ENCODE assay signal across 18 mouse cellular contexts in the genomic region with DNA sequence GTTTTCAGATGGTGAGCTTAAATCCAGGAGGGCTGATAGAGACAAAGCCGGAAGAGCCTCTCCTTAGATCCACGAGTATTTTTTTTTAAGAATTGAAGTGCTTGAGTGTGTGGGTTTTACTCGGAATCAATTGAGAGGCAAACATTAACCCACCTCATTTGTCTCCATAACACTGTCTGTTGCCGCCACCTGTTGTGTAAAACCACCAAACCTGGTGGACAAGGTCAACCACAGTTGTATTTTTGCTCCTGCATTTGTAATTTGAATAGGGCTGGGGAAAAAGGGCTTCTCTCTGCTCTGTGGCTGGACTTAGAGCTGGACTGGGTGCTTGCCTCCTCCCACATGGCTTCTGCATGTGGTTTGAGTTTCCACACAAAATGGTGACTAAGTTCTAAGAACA.
"Had no signal": no experiment of that assay in that cellular context is flagged by ENCODE, and none has a peak within 500 bp of the region (broad histone marks: within the 10 kb centered on the region; RNA-seq: fewer than 3 reads in every experiment).

No protein-coding gene starts in this region.

- H3K27me3 ChIP-seq: midbrain, embryonic 12.5 days; neural tube, embryonic 13.5 days; neural tube, embryonic 15.5 days; stomach, embryonic 15.5 days had no signal

- H3K4me2 ChIP-seq: lung, embryonic 14.5 days; midbrain, embryonic 12.5 days; neural tube, embryonic 13.5 days; neural tube, embryonic 15.5 days; stomach, embryonic 15.5 days had no signal

- H3K36me3 ChIP-seq: midbrain, embryonic 10.5 days; midbrain, embryonic 12.5 days; neural tube, embryonic 13.5 days; neural tube, embryonic 15.5 days; stomach, embryonic 15.5 days had no signal

- DNase-seq: lung, adult 18-20 months; lung, embryonic 14.5 days; lung, postnatal 10 days; lung, postnatal 4 days; midbrain, embryonic 14.5 days; retina, postnatal 1 day; right cerebral cortex, adult 18-20 months; right cerebral cortex, postnatal 25 days; right cerebral cortex, postnatal 4 days; spleen, adult 18-20 months; thymus, adult 2 months; thymus, postnatal 25 days; thymus, postnatal 4 days had no signal

- H3K4me3 ChIP-seq: midbrain, embryonic 10.5 days; midbrain, embryonic 12.5 days; neural tube, embryonic 13.5 days; neural tube, embryonic 15.5 days; stomach, embryonic 15.5 days had no signal
